Mouse (Mus musculus): Measurements from ENCODE around the gene Hes2. TPM values are rescaled to one million over a fixed set of nuclear protein-coding genes. Genes with fewer than 3 reads are reported as not detected.

Hes2 gene
- total RNA-seq, 2 experiments from 2014 or later, result not detected

DNA sequence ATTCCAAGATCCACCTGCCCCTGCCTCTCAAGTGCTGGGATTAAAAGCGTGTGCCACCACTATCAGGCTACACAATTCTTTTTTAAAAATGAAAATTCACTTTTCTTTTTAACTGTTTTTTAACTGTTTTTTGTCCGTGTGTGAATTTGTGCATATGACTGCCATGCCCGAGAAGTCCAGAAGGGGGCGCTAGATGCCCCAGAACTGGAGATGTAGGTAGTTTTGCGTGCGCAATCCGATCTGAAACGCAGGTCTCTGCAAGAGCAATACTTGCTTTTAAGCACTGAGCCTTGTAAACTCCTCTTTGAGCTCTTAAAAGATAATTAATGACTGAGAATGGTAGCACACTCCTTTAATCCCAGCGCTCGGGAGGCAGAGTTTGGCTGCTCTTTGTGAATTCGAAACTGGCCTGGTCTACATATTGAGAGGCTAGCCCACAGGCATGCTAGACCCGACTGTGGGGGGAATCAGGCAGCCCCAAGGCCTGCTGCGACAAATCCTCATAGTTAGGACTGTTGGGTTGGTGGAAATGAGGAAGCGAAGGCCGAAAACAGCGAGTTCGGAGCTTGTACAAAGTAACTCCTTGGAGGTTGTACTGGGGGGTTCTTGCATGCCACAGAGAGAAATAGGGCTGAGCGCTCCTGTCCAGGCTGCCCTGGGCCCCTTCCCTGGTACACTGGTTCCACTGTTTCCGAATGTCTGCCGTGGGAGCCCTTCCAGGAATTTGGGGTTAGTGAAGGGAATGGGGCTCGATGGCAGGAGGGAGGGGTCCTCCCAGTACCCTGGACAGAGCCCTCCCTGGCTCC is 685 bp upstream of the Hes2 start:
- ATAC-seq (replicated peaks; ENCODE audit: poor library complexity), result peak; percentile 33

DNA sequence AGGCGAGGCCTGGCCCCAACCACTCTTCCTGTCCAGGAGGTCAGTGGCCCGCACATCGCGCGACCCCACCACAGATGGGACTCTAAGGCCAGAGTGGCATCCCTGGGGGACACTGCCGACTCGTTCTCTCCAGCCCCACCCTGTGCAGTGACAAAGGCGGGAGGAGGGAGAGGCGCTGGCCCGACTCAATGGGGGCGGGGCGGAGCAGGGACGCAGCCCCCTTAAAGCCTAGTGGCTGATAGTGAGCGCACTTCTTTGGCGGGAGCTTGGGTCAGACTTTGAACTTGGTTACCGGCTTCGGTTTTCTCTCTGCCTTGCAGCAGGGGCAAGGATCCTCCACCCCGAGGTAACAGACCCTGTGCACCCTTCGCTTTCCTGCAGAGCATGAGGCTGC is 615 bp downstream of the Hes2 start:
- ATAC-seq (replicated peaks; ENCODE audit: poor library complexity), result peak; percentile 36

DNA sequence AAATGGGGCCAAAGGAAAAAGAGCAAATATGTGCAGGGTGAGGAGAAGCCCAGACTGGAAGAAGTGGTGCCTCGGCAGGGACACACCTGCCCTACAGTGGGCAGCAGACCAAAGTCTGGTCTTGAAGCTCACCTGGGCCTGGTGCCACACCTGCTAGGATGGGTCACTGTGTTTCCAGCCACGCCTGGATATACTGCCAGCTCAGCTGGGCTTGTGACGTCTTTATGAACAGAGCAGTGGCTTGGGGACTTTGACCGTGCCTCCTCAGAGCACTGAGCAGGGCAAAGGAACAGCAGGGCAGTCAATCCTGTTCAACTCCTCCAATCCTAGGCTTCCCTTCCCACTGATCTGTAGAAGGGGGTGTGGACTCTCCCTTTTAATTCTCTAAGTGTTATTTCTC is 2.1 kb downstream of the Hes2 start:
- no peak for ATAC-seq (replicated peaks; ENCODE audit: poor library complexity)

DNA sequence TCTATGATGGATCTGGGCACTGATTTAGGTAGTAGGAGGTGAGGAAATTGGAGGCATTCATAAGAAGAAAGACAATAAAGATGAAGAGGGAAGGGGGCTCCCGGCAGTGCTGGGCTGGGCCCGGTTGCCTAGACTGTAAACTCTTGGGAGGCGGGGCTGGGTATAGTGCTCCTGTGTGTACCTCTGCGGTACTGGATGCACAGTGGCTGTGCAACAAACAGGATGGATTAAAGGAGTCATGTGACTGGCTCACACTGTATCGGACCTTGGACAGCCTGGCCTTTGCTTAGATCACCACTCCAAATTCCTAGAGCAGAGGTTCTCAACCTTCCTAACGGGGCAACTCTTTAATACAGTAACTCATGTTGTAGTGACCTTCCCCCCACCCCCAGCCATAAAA is 2.9 kb downstream of the Hes2 start:
- ATAC-seq (replicated peaks; ENCODE audit: poor library complexity), result no peak

- ATAC-seq (replicated peaks; ENCODE audit: poor library complexity), result no peak
Observed at GRCm38 (mm10) chr4:152162748-152163147, 4.1 kb downstream of the Hes2 start.

DNA sequence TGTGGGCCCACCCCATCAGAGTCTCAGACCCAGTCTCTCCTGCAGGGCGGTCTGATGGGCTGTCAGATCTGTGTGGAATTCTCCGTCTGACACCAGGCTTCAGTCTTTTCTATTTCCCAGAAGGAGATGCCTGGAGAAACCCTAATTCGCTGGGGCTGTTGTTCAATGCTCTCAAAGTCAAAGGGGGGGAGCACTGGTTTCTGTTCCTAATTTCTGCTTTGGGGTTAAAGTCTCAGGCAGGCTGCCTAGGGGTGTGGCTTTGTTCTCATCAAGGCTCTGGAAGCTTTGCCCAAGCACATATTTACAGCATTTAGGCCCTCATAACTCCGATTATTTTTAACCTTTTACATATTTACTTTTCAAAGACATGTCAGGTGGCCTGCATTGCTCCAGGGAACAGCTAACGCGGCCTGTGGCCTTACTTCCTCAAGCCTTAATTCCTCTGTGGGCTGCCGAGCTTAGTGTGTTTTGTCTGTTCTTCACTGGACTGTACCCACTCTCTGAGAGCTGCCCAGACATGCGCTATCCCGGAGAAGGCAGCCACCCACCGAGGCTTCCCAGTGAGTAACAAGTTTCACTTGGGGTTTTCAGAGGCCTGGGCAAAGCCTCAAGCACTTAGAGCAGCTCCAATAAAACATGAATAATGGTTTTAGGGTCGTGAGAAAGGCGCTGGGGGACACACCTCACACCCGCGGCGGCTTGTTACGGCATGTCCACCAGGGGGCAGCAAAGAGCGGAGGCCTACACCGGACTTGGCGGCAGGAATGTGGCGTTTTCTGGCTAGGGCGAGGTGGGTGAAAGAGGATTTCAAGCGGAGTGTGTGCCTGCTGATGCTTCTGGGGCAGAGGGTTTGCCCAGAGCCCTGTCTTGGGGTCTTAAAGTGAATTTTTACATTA is 6.6 kb downstream of the Hes2 start:
- ATAC-seq (replicated peaks; ENCODE audit: poor library complexity), result peak; percentile 87

GRCm38 (mm10) chr4:152168052-152168451 is 9.4 kb downstream of the Hes2 start:
- no peak for ATAC-seq (replicated peaks; ENCODE audit: poor library complexity)

DNA sequence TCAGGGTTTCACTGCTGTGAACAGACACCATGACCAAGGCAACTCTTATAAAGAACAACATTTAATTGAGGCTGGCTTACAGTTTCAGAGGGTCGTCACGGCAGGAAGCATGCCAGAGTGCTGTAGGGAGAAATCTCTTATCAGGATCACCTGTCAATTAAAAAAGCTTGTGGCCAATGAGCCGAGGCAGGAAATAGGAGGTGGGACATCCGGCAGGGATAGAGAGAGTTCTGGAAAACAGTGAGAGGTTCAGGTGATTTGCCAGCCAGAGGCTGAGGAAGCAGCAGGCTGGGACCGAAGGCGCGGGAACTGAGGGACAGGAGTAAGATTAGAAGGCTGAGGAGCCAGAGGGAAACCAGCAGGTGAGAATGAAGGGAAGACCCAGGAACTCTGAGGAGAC is 10.4 kb downstream of the Hes2 start:
- no peak for ATAC-seq (replicated peaks; ENCODE audit: poor library complexity)

DNA sequence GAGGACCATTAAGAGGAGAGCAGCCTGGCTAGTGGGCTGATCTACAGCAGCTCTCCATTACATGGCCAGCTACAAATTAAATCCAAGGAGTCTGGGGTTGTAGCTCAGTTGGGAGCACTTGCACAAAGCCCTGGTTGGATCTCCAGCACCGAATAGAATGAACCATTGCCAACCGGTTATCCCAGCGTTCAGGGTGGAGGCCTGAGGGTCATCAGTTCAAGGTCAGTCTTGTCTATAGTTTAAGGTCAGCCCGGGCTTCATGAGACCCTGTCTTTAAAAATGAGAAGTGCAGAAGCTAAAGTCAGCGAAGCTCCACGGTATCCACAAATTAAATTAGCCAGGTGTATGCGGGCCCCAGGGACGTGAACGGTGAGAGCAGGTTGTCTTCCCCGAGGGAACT is 11.6 kb downstream of the Hes2 start:
- ATAC-seq (replicated peaks; ENCODE audit: poor library complexity), result no peak

GRCm38 (mm10) chr4:152171543-152171942 is 12.9 kb downstream of the Hes2 start:
- peak; percentile 62 for ATAC-seq (replicated peaks; ENCODE audit: poor library complexity)

DNA sequence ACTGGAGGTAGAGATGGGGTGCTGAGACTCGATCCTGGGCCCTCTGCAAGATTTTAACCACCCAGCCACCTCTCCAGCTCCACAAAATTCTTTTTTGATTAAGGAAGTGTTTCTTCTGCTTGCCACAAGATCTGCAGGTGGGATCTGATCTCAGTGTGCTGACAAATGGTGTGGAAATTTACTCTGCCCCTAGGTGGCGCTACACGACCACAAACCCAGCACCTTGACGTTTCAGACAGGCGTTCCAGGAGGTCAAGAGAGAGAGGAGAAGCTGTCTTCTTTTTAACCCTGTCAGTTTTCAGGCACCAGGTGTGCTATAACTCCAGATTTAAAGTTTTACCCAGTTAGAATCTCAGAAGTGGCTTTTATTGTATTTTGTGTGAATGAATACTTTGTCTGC is 14.4 kb downstream of the Hes2 start:
- peak; percentile 51 for ATAC-seq (replicated peaks; ENCODE audit: poor library complexity)

- ATAC-seq (replicated peaks; ENCODE audit: poor library complexity), result no peak
Observed at GRCm38 (mm10) chr4:152173956-152174355, 15.3 kb downstream of the Hes2 start.

GRCm38 (mm10) chr4:152176638-152177037 is 18.0 kb downstream of the Hes2 start:
- peak; percentile 42 for ATAC-seq (replicated peaks; ENCODE audit: poor library complexity)

GRCm38 (mm10) chr4:152177174-152177536 is 18.5 kb downstream of the Hes2 start:
- ATAC-seq (replicated peaks; ENCODE audit: poor library complexity), result no peak

DNA sequence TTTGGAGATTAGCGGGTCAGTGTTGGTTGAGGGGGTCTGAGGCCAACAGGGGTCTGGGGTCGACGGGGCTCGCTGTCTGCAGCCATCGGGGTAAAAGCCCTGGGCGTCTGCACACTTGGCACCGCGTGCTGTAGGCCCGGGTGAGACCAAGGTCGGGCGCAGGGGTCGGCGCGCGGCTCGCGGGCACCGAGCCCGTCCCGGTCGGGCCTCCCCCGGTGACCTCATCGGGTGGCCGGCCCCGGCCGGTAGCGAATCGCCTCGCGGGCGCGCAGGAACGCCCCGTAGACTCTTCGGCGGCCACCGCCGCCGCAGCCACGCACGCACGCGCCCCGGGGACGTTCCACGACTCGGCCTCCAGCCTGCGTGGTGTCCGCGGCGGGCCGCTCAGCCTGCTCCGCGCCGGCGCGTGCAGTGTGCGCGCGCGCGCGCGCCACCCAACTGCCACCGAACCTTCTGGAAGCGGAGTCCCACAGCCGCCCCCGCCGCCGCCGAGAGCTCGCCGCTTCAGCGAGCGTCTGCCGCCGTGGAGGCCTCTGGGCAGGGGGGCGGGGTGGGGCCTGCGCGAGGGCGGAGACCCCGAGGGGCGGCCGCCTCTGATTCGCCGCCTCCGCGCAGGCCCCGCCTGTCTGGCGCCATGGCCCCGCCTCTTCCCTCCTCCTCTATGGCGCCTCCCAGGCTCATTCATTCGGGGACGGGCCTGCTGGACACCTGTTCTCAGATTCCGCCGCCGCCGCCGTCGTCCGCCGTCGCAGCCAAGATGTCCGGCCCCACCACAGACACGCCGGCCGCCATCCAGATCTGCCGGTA is 19.1 kb downstream of the Hes2 start, which contains the start of gene Acot7:
Gene Acot7 (plus strand): TSS at position 598 of the 807 bp plus-strand sequence.
- peak; percentile 68 for ATAC-seq (replicated peaks; ENCODE audit: poor library complexity)

- peak; percentile 0 for ATAC-seq (replicated peaks; ENCODE audit: poor library complexity)
Observed at GRCm38 (mm10) chr4:152178344-152178864, 19.7 kb downstream of the Hes2 start.

DNA sequence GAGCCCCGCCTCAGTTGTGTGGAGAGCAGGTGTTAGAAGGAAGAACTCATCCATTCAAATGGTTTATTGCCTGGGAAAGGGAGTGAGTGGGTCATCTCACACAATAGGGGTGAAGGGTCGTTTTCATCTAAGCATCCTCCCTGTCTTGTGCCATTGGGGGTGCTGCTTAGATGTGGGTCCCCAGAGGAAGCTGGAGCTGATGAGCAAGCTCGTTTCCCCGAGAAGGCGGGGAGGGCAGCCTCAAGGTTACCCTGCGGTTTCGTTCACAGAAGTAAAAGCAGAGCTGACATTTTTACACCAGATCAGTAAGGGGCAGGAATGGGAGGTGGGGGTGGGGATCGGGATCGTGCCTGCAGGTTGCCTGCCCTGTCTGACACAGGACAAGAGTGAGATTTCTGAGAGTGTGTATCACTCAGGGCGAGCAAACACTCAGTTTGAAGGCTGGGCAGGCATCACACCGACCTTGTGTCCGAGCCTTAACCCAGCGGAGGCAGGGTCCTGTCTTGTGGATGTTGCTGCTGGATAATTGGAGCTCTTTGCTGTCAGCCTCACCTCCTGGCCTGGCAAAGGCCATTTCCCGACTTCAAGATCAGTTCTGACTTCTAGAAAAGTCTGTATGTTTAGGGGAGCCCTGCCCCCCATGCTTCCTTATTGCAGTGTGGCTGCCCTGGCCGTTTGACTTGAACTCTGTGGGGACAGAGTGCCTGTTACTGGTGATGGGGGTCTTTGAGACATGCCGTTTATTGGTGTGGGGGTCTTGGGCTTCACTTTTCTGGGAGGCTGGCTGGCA is 20.4 kb downstream of the Hes2 start:
- peak; percentile 5; the same call in 1 of the 2 replicates for ATAC-seq (replicated peaks; ENCODE audit: poor library complexity)

GRCm38 (mm10) chr4:152179946-152180660 is 21.4 kb downstream of the Hes2 start:
- ATAC-seq (replicated peaks; ENCODE audit: poor library complexity), result no peak

DNA sequence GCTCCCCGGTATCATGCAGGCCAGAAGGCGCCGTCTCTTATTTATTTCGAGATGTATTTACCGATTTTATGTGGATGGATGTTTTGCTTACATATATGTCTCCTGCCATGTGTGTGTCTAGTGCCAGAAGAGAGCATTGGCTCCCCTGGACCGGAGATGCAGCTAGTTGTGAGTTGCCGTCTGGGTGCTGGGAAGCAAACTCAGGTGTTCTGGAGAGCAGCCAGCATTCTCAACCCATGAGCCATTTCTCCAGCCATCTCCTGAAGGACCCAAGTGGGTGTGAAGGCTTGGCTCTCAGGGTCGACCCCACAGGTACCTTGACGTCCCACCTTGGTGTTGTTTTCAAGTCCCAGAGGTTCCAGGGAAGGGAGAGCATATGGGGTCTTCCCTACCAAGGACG is 23.5 kb downstream of the Hes2 start:
- ATAC-seq (replicated peaks; ENCODE audit: poor library complexity), result no peak
